In the genomic region with DNA sequence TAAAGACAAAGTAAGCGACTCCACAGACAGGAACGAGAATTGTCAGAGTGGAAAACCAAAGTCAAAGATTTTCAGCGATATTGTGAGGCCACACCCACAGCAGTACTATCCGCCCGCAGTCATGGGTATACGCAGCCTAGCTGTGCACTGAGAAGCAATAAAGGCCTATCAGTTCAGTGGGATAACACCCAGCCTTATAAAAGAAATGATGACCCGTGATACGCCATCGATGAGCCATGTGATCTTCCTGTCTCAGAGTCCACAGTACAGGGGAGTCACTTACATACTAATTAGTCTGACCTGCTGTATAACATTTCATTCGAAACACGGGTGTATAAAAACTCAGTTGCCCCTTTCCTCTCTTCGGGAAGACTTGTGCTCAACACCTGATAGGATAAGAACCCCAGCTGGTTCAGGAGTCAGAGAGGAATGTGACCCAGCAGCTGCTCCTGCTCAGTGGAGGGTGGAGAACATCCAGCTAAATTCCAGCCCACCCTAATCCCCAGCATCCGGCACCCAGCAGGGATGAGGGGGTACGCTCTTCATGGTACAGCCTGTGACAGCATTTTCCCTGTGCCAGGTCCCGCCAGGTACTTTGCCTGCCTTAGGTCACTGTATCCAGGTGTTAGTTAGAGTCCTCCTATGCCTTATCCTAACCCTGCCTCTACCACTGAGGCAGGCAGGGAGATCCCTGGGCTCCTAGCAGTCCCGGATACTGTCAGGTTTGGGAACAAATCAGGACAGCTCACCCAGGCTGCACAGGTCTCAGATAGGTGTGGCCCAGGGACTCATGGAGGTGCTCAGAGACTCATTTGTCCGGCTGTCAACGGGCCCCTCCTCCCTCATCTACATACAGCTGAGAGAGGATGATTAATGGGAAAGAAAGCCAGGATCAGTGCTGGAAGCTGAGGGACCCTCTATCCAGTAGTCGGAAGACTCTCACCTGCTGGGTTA, we compare ENCODE assay signal across 14 mouse cellular contexts. TPM values are rescaled to one million over a fixed set of nuclear protein-coding genes. Genes with fewer than 3 reads are reported as not detected.
A peak's percentile ranks its signal among the peaks of the same experiment; 100 is the strongest.
DNase-seq lines count a peak whose midpoint lies in the region; ATAC-seq and TF ChIP-seq lines count a peak whose summit lies in the region.
"Had no signal": no experiment of that assay in that cellular context is flagged by ENCODE, and none has a peak within 500 bp of the region (broad histone marks: within the 10 kb centered on the region; RNA-seq: fewer than 3 reads in every experiment).

No protein-coding gene starts in this region.

- H3K36me3 ChIP-seq in limb, embryonic 13.5 days = peaks cover 43% of the 10 kb centered on the region
- H3K36me3 ChIP-seq in limb, embryonic 10.5 days = peaks cover 41% of the 10 kb centered on the region
- H3K36me3 ChIP-seq in hindbrain, postnatal 0 days (ENCODE audit: insufficient read depth, low read length) = no peaks in the 10 kb centered on the region
- H3K36me3 ChIP-seq in stomach, embryonic 15.5 days = no peaks in the 10 kb centered on the region
- H3K36me3 ChIP-seq: forebrain, embryonic 12.5 days had no signal

- no peaks in the 10 kb centered on the region for H3K9me3 ChIP-seq in limb, embryonic 13.5 days
- H3K9me3 ChIP-seq in limb, embryonic 10.5 days (replicated peaks) = no peaks in the 10 kb centered on the region
- no peaks in the 10 kb centered on the region for H3K9me3 ChIP-seq in hindbrain, postnatal 0 days (ENCODE audit: low read length)
- H3K9me3 ChIP-seq in stomach, embryonic 15.5 days = no peaks in the 10 kb centered on the region
- H3K9me3 ChIP-seq: forebrain, embryonic 12.5 days; lung, embryonic 15.5 days had no signal

- H3K4me2 ChIP-seq in limb, embryonic 13.5 days (replicated peaks) = no peak overlapping the region
- H3K4me2 ChIP-seq in hindbrain, postnatal 0 days (ENCODE audit: low read depth, low read length) = no peak overlapping the region
- no peak overlapping the region for H3K4me2 ChIP-seq in stomach, embryonic 15.5 days
- H3K4me2 ChIP-seq: forebrain, embryonic 12.5 days; lung, embryonic 15.5 days had no signal

- no peak for ATAC-seq in limb, embryonic 13.5 days (ENCODE audit: low FRiP score, low read depth)
- no peak for ATAC-seq in hindbrain, postnatal 0 days
- no peak for ATAC-seq in stomach, embryonic 15.5 days (ENCODE audit: insufficient read depth, low FRiP score, low read depth)

- no peaks in the 10 kb centered on the region for H3K27me3 ChIP-seq in limb, embryonic 13.5 days
- peaks cover 6% of the 10 kb centered on the region; the same call in 1 of the 2 replicates for H3K27me3 ChIP-seq in limb, embryonic 10.5 days (ENCODE audit: low read depth, poor library complexity, severe bottlenecking)
- H3K27me3 ChIP-seq in hindbrain, postnatal 0 days (ENCODE audit: insufficient read depth, low read length) = no peaks in the 10 kb centered on the region
- H3K27me3 ChIP-seq in stomach, embryonic 15.5 days (replicated peaks) = no peaks in the 10 kb centered on the region
- H3K27me3 ChIP-seq: forebrain, embryonic 12.5 days; lung, embryonic 15.5 days had no signal

- intact Hi-C loops in gastrocnemius, adult 2 months (cut with DNase I) = no loop called here

- 42% methylated on average over 19 of the region's 19 CpGs for WGBS in limb, embryonic 13.5 days
- 46% methylated on average over 19 of the region's 19 CpGs for WGBS in limb, embryonic 10.5 days
- WGBS in hindbrain, postnatal 0 days = 51% methylated on average over 19 of the region's 19 CpGs
- 44% methylated on average over 19 of the region's 19 CpGs for WGBS in stomach, embryonic 15.5 days
- 65% methylated on average over 19 of the region's 19 CpGs for WGBS in lung, adult 2 months

- H3K4me3 ChIP-seq in gastrocnemius, adult 2 months = no peak overlapping the region
- H3K4me3 ChIP-seq in limb, embryonic 13.5 days = no peak overlapping the region
- H3K4me3 ChIP-seq in limb, embryonic 10.5 days = no peak overlapping the region
- no peak overlapping the region for H3K4me3 ChIP-seq in hindbrain, postnatal 0 days (ENCODE audit: low read length)
- no peak overlapping the region for H3K4me3 ChIP-seq in stomach, embryonic 15.5 days (replicated peaks)
- H3K4me3 ChIP-seq in lung, adult 2 months (replicated peaks; ENCODE audit: extremely low read depth, low read depth, low read length) = no peak overlapping the region
- H3K4me3 ChIP-seq: forebrain, embryonic 12.5 days; lung, embryonic 15.5 days had no signal

- peaks cover 82% of the 10 kb centered on the region for H3K4me1 ChIP-seq in limb, embryonic 13.5 days
- H3K4me1 ChIP-seq in limb, embryonic 10.5 days = peaks cover 66% of the 10 kb centered on the region
- H3K4me1 ChIP-seq in hindbrain, postnatal 0 days (ENCODE audit: insufficient read depth, low read length) = peaks cover 23% of the 10 kb centered on the region; the same call in 1 of the 2 replicates
- H3K4me1 ChIP-seq in stomach, embryonic 15.5 days = peaks cover 53% of the 10 kb centered on the region
- peaks cover 10% of the 10 kb centered on the region for H3K4me1 ChIP-seq in lung, adult 2 months (ENCODE audit: control insufficient read depth, insufficient read depth, low read length)

- H3K27ac ChIP-seq in gastrocnemius, adult 2 months = peak overlapping the region; percentile 81
- peak overlapping the region; percentile 44; the same call in 1 of the 2 replicates for H3K27ac ChIP-seq in limb, embryonic 13.5 days
- no peak overlapping the region for H3K27ac ChIP-seq in limb, embryonic 10.5 days
- no peak overlapping the region for H3K27ac ChIP-seq in hindbrain, postnatal 0 days
- peak overlapping the region; percentile 13; the same call in 1 of the 2 replicates for H3K27ac ChIP-seq in stomach, embryonic 15.5 days
- H3K27ac ChIP-seq: forebrain, embryonic 12.5 days; lung, embryonic 15.5 days had no signal

- no peak overlapping the region for H3K9ac ChIP-seq in limb, embryonic 13.5 days
- H3K9ac ChIP-seq in hindbrain, postnatal 0 days (replicated peaks; ENCODE audit: low read length) = 0 out of 2 replicates have a peak overlapping the region, but pooled peaks have one; percentile 13
- no peak overlapping the region for H3K9ac ChIP-seq in stomach, embryonic 15.5 days
- H3K9ac ChIP-seq: forebrain, embryonic 12.5 days; lung, embryonic 15.5 days had no signal

- TF ChIP-seq CTCF in gastrocnemius, adult 2 months (IDR thresholded peaks at IDR 0.05) = no peak
- TF ChIP-seq CTCF in hindbrain, postnatal 0 days (IDR thresholded peaks at IDR 0.05; ENCODE audit: low read depth) = no peak
- no peak for TF ChIP-seq CTCF in lung, adult 2 months (IDR thresholded peaks at IDR 0.05; ENCODE audit: insufficient read depth, low read length)

- no peak for DNase-seq in gastrocnemius, adult 2 months
- DNase-seq in gastrocnemius, adult 18-20 months (ENCODE audit: low spot score) = no peak
- DNase-seq in limb, embryonic 10.5 days (ENCODE audit: low spot score) = no peak
- no peak for DNase-seq in hindbrain, postnatal 0 days (ENCODE audit: low spot score)
- no peak for DNase-seq in lung, adult 2 months
- no peak for DNase-seq in lung, postnatal 25 days (ENCODE audit: low spot score)
- DNase-seq: B cell, adult 2 months; cerebellum, postnatal 14 days; kidney, adult 11 months; thymus, postnatal 25 days had no signal

- no peak for TF ChIP-seq POLR2A in lung, adult 2 months (IDR thresholded peaks at IDR 0.05; ENCODE audit: borderline replicate concordance, extremely low read depth, low read depth, low read length)

RNA-seq across cellular contexts. Expression of a gene that starts 14.0 kb away (rescaled TPM):
- 10 to 100 TPM; 40.6 to 59.3 TPM for total RNA-seq in gastrocnemius, adult 2 months (2021)
- 10 to 100 TPM; 53.7 to 60.4 TPM for total RNA-seq in gastrocnemius, adult 18-20 months (2021)
- 34.7 and 37.6 TPM in 2 replicates for polyA plus RNA-seq in limb, embryonic 13.5 days (2015; fragmentation: Nextera tagmentation; extraction: Ambion mirVana)
- 9.9 and 17.0 TPM in 2 replicates for polyA plus RNA-seq in limb, embryonic 10.5 days (2016; fragmentation: Nextera tagmentation; extraction: Ambion mirVana)
- 34.4 and 39.3 TPM in 2 replicates for total RNA-seq in hindbrain, postnatal 0 days (2014; rRNA removed)
- 19.7 and 20.4 TPM in 2 replicates for polyA plus RNA-seq in hindbrain, postnatal 0 days (2015; fragmentation: Nextera tagmentation; extraction: Ambion mirVana)
- 25.7 and 26.9 TPM in 2 replicates for polyA plus RNA-seq in stomach, embryonic 15.5 days (2015; fragmentation: Nextera tagmentation; extraction: Ambion mirVana)
- polyA plus RNA-seq in lung, adult 2 months (2012; rRNA removed) = 41.7 and 44.9 TPM in 2 replicates

Comparison
In these comparisons a context has a peak if more than half of its experiments do, and no peak if none do; other contexts are left out.
1. H3K27ac ChIP-seq: peak in gastrocnemius, adult 2 months (single experiment), limb, embryonic 13.5 days (single experiment) and stomach, embryonic 15.5 days (single experiment); none in limb, embryonic 10.5 days (single experiment) and hindbrain, postnatal 0 days (single experiment).